Mouse (Mus musculus): Measurements from ENCODE around the gene Rpl23. TPM values are rescaled to one million over a fixed set of nuclear protein-coding genes. Genes with fewer than 3 reads are reported as not detected.
"Not testable (repeated sequence)": the region's sequence is repeated elsewhere in the genome, so short reads cannot be mapped to it uniquely, and the experiment has no call there.

Gene Rpl23
- polyA plus RNA-seq, 3 experiments from 2014 or later, result 686 to 1,148 (median 1,072) TPM

GRCm38 (mm10) chr11:97758942-97759341 is 23.3 kb downstream of the Rpl23 start:
- ATAC-seq, result no peak

GRCm38 (mm10) chr11:97758125-97758524 is 24.1 kb downstream of the Rpl23 start:
- no peak for ATAC-seq

GRCm38 (mm10) chr11:97753277-97753676 is 29.0 kb downstream of the Rpl23 start:
- ATAC-seq, result no peak

GRCm38 (mm10) chr11:97748496-97748895 is 33.7 kb downstream of the Rpl23 start:
- ATAC-seq, result no peak

- ATAC-seq, result no peak
Observed at GRCm38 (mm10) chr11:97747773-97748172, 34.5 kb downstream of the Rpl23 start.

GRCm38 (mm10) chr11:97745331-97745721 is 36.9 kb downstream of the Rpl23 start:
- no peak for ATAC-seq

- peak; percentile 93 for ATAC-seq
Observed at GRCm38 (mm10) chr11:97744718-97745330, 37.4 kb downstream of the Rpl23 start.

GRCm38 (mm10) chr11:97744063-97744717 is 38.0 kb downstream of the Rpl23 start, which contains the start of gene Pip4k2b:
TSS of gene Pip4k2b (minus strand) at chr11:97744704.
- no peak for ATAC-seq

GRCm38 (mm10) chr11:97743423-97743822 is 38.8 kb downstream of the Rpl23 start:
- no peak for ATAC-seq

GRCm38 (mm10) chr11:97742591-97742990 is 39.6 kb downstream of the Rpl23 start:
- ATAC-seq, result no peak

- ATAC-seq, result no peak
Observed at GRCm38 (mm10) chr11:97742157-97742556, 40.1 kb downstream of the Rpl23 start.

- no peak for ATAC-seq
Observed at GRCm38 (mm10) chr11:97740190-97740589, 42.0 kb downstream of the Rpl23 start.

GRCm38 (mm10) chr11:97739155-97739554 is 43.1 kb downstream of the Rpl23 start:
- ATAC-seq, result no peak

- ATAC-seq, result no peak
Observed at GRCm38 (mm10) chr11:97738703-97739102, 43.5 kb downstream of the Rpl23 start.

GRCm38 (mm10) chr11:97737600-97737999 is 44.6 kb downstream of the Rpl23 start:
- ATAC-seq, result no peak

GRCm38 (mm10) chr11:97736645-97737044 is 45.6 kb downstream of the Rpl23 start:
- no peak for ATAC-seq

- not testable (repeated sequence) for ATAC-seq
Observed at GRCm38 (mm10) chr11:97734810-97735209, 47.4 kb downstream of the Rpl23 start.

- ATAC-seq, result no peak
Observed at GRCm38 (mm10) chr11:97733689-97734088, 48.5 kb downstream of the Rpl23 start.

- peak; percentile 51 for ATAC-seq
Observed at GRCm38 (mm10) chr11:97728730-97729129, 53.5 kb downstream of the Rpl23 start.

GRCm38 (mm10) chr11:97728311-97728710 is 53.9 kb downstream of the Rpl23 start:
- peak; percentile 98 for ATAC-seq

Data from inflammation-experienced regulatory T-cells, adult 6 months (primary cell).